ENCODE assay signal across 26 mouse cellular contexts in genomic region chr3:36488899-36489589, GRCm38 (mm10). TPM values are rescaled to one million over a fixed set of nuclear protein-coding genes. Genes with fewer than 3 reads are reported as not detected.
A peak's percentile ranks its signal among the peaks of the same experiment; 100 is the strongest.
DNase-seq lines count a peak whose midpoint lies in the region; ATAC-seq and TF ChIP-seq lines count a peak whose summit lies in the region.
"Had no signal": no experiment of that assay in that cellular context is flagged by ENCODE, and none has a peak within 500 bp of the region (broad histone marks: within the 10 kb centered on the region; RNA-seq: fewer than 3 reads in every experiment).

No protein-coding gene starts in this region.

- H3K27ac ChIP-seq in CH12.LX (ENCODE audit: insufficient read depth, low read depth) = peak overlapping the region; percentile 88
- no peak overlapping the region for H3K27ac ChIP-seq in lung, postnatal 0 days (ENCODE audit: low read length)
- H3K27ac ChIP-seq: embryonic facial prominence, embryonic 13.5 days; embryonic facial prominence, embryonic 15.5 days; forebrain, embryonic 10.5 days; forebrain, embryonic 12.5 days had no signal

- TF ChIP-seq POLR2A in CH12.LX (IDR thresholded peaks at IDR 0.05; ENCODE audit: low read depth, low read length) = no peak

- peak; percentile 69 for DNase-seq in 3134 (ENCODE audit: extremely low read depth, insufficient read length, low spot score)
- DNase-seq in 3T3-L1 (ENCODE audit: low read depth, low spot score) = peak; percentile 32
- peak; percentile 33 for DNase-seq in CH12.LX (ENCODE audit: extremely low read depth)
- DNase-seq in lung, postnatal 0 days (ENCODE audit: low spot score) = no peak
- DNase-seq in frontal cortex, postnatal 25 days (ENCODE audit: low spot score in 2 of 2) = no peak
- DNase-seq: adrenal gland, adult 2 months; adrenal gland, postnatal 10 days; adrenal gland, postnatal 25 days; B cell, adult 2 months; cerebellum, adult 11 months; cerebellum, adult 8-10 months; cerebellum, adult 9-11 months; embryo, embryonic 11 days had no signal

- H3K4me3 ChIP-seq in CH12.LX (replicated peaks in 1 of 3; ENCODE audit: low read depth in 2 of 3, low read length in 2 of 3, poor library complexity in 1 of 3) = no peak overlapping the region
- H3K4me3 ChIP-seq in lung, postnatal 0 days (ENCODE audit: low read depth, low read length) = no peak overlapping the region
- H3K4me3 ChIP-seq: embryonic facial prominence, embryonic 13.5 days; embryonic facial prominence, embryonic 15.5 days; erythroblast, embryonic 14.5 days; forebrain, embryonic 10.5 days; forebrain, embryonic 12.5 days had no signal

- peak overlapping the region; percentile 60; the same call in 1 of the 2 replicates for H3K4me2 ChIP-seq in CH12.LX (ENCODE audit: insufficient read depth, low read depth, poor library complexity, severe bottlenecking)
- no peak overlapping the region for H3K4me2 ChIP-seq in lung, postnatal 0 days (replicated peaks; ENCODE audit: low read depth, low read length)
- H3K4me2 ChIP-seq: embryonic facial prominence, embryonic 13.5 days; embryonic facial prominence, embryonic 15.5 days; forebrain, embryonic 12.5 days had no signal

- dilution Hi-C loops in CH12.LX (cut with MboI; ENCODE audit: extremely low pct_ligation_motif_present, extremely low pct_unique_long_range_greater_than_20kb, low sequenced_read_pairs) = no loop called here

- no peak for TF ChIP-seq RAD21 in CH12.LX (IDR thresholded peaks at IDR 0.05; ENCODE audit: low read depth, low read length)

- peaks cover 11% of the 10 kb centered on the region for H3K9me3 ChIP-seq in CH12.LX (replicated peaks; ENCODE audit: low read length)
- no peaks in the 10 kb centered on the region for H3K9me3 ChIP-seq in lung, postnatal 0 days (ENCODE audit: low read length)
- H3K9me3 ChIP-seq: embryonic facial prominence, embryonic 13.5 days; embryonic facial prominence, embryonic 15.5 days; forebrain, embryonic 10.5 days; forebrain, embryonic 12.5 days had no signal

- H3K27me3 ChIP-seq in CH12.LX (replicated peaks) = no peaks in the 10 kb centered on the region
- no peaks in the 10 kb centered on the region for H3K27me3 ChIP-seq in lung, postnatal 0 days (replicated peaks; ENCODE audit: insufficient read depth, low read length)
- H3K27me3 ChIP-seq: embryonic facial prominence, embryonic 13.5 days; embryonic facial prominence, embryonic 15.5 days; forebrain, embryonic 12.5 days; Patski had no signal

- H3K36me3 ChIP-seq in CH12.LX (replicated peaks in 1 of 2; ENCODE audit: control insufficient read depth in 1 of 2, insufficient read depth in 1 of 2, low read length in 1 of 2) = no peaks in the 10 kb centered on the region
- no peaks in the 10 kb centered on the region for H3K36me3 ChIP-seq in lung, postnatal 0 days (ENCODE audit: insufficient read depth, low read length)
- H3K36me3 ChIP-seq: embryonic facial prominence, embryonic 13.5 days; embryonic facial prominence, embryonic 15.5 days; forebrain, embryonic 10.5 days; forebrain, embryonic 12.5 days had no signal

- in situ Hi-C loops in CH12.LX (cut with MboI; ENCODE audit: low pct_ligation_motif_present, low pct_unique_long_range_greater_than_20kb, low sequenced_read_pairs) = no loop called here

- no peak for TF ChIP-seq CTCF in CH12.LX (conservative IDR thresholded peaks at IDR 0.05 in 1 of 2, IDR thresholded peaks at IDR 0.05 in 1 of 2; ENCODE audit: low read depth in 2 of 2, low read length in 2 of 2)
- no peak for TF ChIP-seq CTCF in lung, postnatal 0 days (IDR thresholded peaks at IDR 0.05)

- no peak for TF ChIP-seq EP300 in CH12.LX (IDR thresholded peaks at IDR 0.05; ENCODE audit: low read length)
- TF ChIP-seq EP300 in lung, postnatal 0 days (IDR thresholded peaks at IDR 0.05) = no peak

- H3K79me2 ChIP-seq in CH12.LX (replicated peaks; ENCODE audit: control insufficient read depth, extremely low read depth, insufficient read depth, poor library complexity, severe bottlenecking) = no peaks in the 10 kb centered on the region

- H3K4me1 ChIP-seq in CH12.LX (ENCODE audit: control insufficient read depth in 1 of 2, insufficient read depth in 2 of 2) = peaks cover 12 to 26% of the 10 kb centered on the region in 2 experiments
- no peaks in the 10 kb centered on the region for H3K4me1 ChIP-seq in lung, postnatal 0 days (ENCODE audit: insufficient read depth, low read depth, low read length)

- WGBS in lung, postnatal 0 days = 75% methylated on average over 6 of the region's 6 CpGs

- no peak for ATAC-seq in activated CD4-positive, CD25-positive, alpha-beta regulatory T cell, adult 4 months
- ATAC-seq in lung, postnatal 0 days = no peak
- ATAC-seq: CD4-positive, CD25-positive, alpha-beta regulatory T cell, adult 4 months; forebrain, embryonic 14.5 days; forebrain, embryonic 16.5 days; Patski had no signal

- peak overlapping the region; percentile 59; the same call in 1 of the 2 replicates for H3K9ac ChIP-seq in CH12.LX (ENCODE audit: insufficient read depth, low read depth)
- no peak overlapping the region for H3K9ac ChIP-seq in lung, postnatal 0 days (replicated peaks; ENCODE audit: low read depth)
- H3K9ac ChIP-seq: embryonic facial prominence, embryonic 13.5 days; embryonic facial prominence, embryonic 15.5 days; forebrain, embryonic 12.5 days had no signal

TF ChIP-seq in CH12.LX, 34 proteins besides CTCF, POLR2A, EP300 and RAD21:
- no peak for TF ChIP-seq MYC (IDR thresholded peaks at IDR 0.05; ENCODE audit: low read depth, low read length)
- no peak for TF ChIP-seq MAFK (IDR thresholded peaks at IDR 0.05; ENCODE audit: insufficient replicate concordance, low read length)
- no peak for TF ChIP-seq HCFC1 (IDR thresholded peaks at IDR 0.05; ENCODE audit: low read depth, low read length)
- TF ChIP-seq CHD1 (IDR thresholded peaks at IDR 0.05; ENCODE audit: low read depth, low read length) = peak; percentile 76; the same call in 1 of the 2 replicates
- no peak for TF ChIP-seq GABPA (IDR thresholded peaks at IDR 0.05; ENCODE audit: insufficient replicate concordance, low read depth, low read length)
- TF ChIP-seq UBTF (IDR thresholded peaks at IDR 0.05; ENCODE audit: low read depth, low read length) = no peak
- TF ChIP-seq ZMIZ1 (IDR thresholded peaks at IDR 0.05; ENCODE audit: low read depth, low read length) = no peak
- TF ChIP-seq ELF1 (IDR thresholded peaks at IDR 0.05; ENCODE audit: low read depth, low read length) = peak; percentile 50
- TF ChIP-seq MXI1 (IDR thresholded peaks at IDR 0.05; ENCODE audit: low read depth, low read length) = no peak
- 0 out of 2 replicates have a peak, but pooled peaks have one; percentile 12 for TF ChIP-seq SIN3A (IDR thresholded peaks at IDR 0.05; ENCODE audit: low read length)
- TF ChIP-seq ZC3H11A (IDR thresholded peaks at IDR 0.05; ENCODE audit: low read depth, low read length) = no peak
- TF ChIP-seq ZKSCAN1 (IDR thresholded peaks at IDR 0.05; ENCODE audit: borderline replicate concordance, low read depth, low read length) = no peak
- TF ChIP-seq MEF2A (IDR thresholded peaks at IDR 0.05; ENCODE audit: borderline replicate concordance, low read depth, low read length) = no peak; the same call in 1 of the 2 replicates
- TF ChIP-seq E2F4 (IDR thresholded peaks at IDR 0.05; ENCODE audit: insufficient replicate concordance, low read depth, low read length) = no peak

RNA-seq across cellular contexts. Expression of gene 1810062G17Rik, which starts 13.3 kb away (rescaled TPM):
- total RNA-seq in CH12.LX (2012; rRNA removed) (3.1 and 3.3 TPM in 2 replicates), CH12.LX (2014; rRNA removed) (3.2 and 3.9 TPM in 2 replicates)
- 2.2 and 3.1 TPM in 2 replicates for polyA plus RNA-seq in CH12.LX (2012; ENCODE audit: insufficient read length, low read depth)
- 1 to 10 TPM in 1 of 2 experiments, under 1 TPM in 1; 0.59 to 2.4 TPM for polyA plus RNA-seq in activated CD4-positive, CD25-positive, alpha-beta regulatory T cell, adult 4 months (2017; shearing (Covaris generic))
- 6.9 and 8.0 TPM in 2 replicates for polyA plus RNA-seq in lung, postnatal 0 days (2015; fragmentation: Nextera tagmentation; extraction: Ambion mirVana)
- total RNA-seq: common myeloid progenitor, adult 5-6 weeks had no signal
- polyA plus RNA-seq: erythroblast, embryonic 14.5 days; forebrain, embryonic 14.5 days; forebrain, embryonic 16.5 days; frontal cortex, adult 2 months had no signal

RNA-seq across cellular contexts. Expression of gene Anxa5, which starts 13.3 kb away (rescaled TPM):
- total RNA-seq in CH12.LX (2012; rRNA removed) = 38.4 and 43.4 TPM in 2 replicates
- 30.8 and 35.4 TPM in 2 replicates for total RNA-seq in CH12.LX (2014; rRNA removed)
- 45.0 and 47.1 TPM in 2 replicates for polyA plus RNA-seq in CH12.LX (2012; ENCODE audit: insufficient read length, low read depth)
- 100 to 1,000 TPM; 135 to 153 TPM for polyA plus RNA-seq in activated CD4-positive, CD25-positive, alpha-beta regulatory T cell, adult 4 months (2017; shearing (Covaris generic))
- 449 and 491 TPM in 2 replicates for polyA plus RNA-seq in lung, postnatal 0 days (2015; fragmentation: Nextera tagmentation; extraction: Ambion mirVana)

RNA-seq across cellular contexts. Expression of gene Gm11549, which starts 32.6 kb away (rescaled TPM):
- not detected in 2 replicates for total RNA-seq in CH12.LX (2012; rRNA removed)
- total RNA-seq in CH12.LX (2014; rRNA removed) = not detected in 2 replicates
- not detected in 2 replicates for polyA plus RNA-seq in CH12.LX (2012; ENCODE audit: insufficient read length, low read depth)
- not detected for polyA plus RNA-seq in activated CD4-positive, CD25-positive, alpha-beta regulatory T cell, adult 4 months (2017; shearing (Covaris generic))
- not detected in 2 replicates for polyA plus RNA-seq in lung, postnatal 0 days (2015; fragmentation: Nextera tagmentation; extraction: Ambion mirVana)
- total RNA-seq: adrenal gland, postnatal 25 days; common myeloid progenitor, adult 5-6 weeks; ES-E14 had no signal
- polyA plus RNA-seq: CD4-positive, CD25-positive, alpha-beta regulatory T cell, adult 4 months; erythroblast, embryonic 14.5 days; Patski had no signal

Comparison
In these comparisons a context has a peak if more than half of its experiments do, and no peak if none do; other contexts are left out.
1. DNase-seq: peak in 3134 (single experiment), 3T3-L1 (single experiment) and CH12.LX (single experiment); none in lung, postnatal 0 days (single experiment) and frontal cortex, postnatal 25 days (0 of 2).